Mouse (Mus musculus): Measurements from ENCODE around the gene Gm49395. TPM values are rescaled to one million over a fixed set of nuclear protein-coding genes. Genes with fewer than 3 reads are reported as not detected.

The Gm49395 gene
- polyA plus RNA-seq, 1 experiment from 2014 or later: 2.0 TPM

GRCm38 (mm10) chr13:115022117-115022787, 79.5 kb downstream of the Gm49395 start:
- H3K4me2 ChIP-seq: no peak overlapping the region
- no peak overlapping the region for H3K27ac ChIP-seq (ENCODE audit: low read depth, low read length)
- no peak overlapping the region for H3K9ac ChIP-seq (ENCODE audit: low read depth, low read length)
- DNase-seq (ENCODE audit: low spot score): no peak
- no peaks in the 10 kb centered on the region for H3K4me1 ChIP-seq (replicated peaks; ENCODE audit: control insufficient read depth, insufficient read depth, low read length)
- 79% methylated on average over 6 of the region's 6 CpGs for WGBS
- H3K4me3 ChIP-seq (ENCODE audit: low read depth, low read length): no peak overlapping the region
- no peak; the same call in 1 of the 2 replicates for ATAC-seq (replicated peaks; ENCODE audit: low FRiP score)
- no peaks in the 10 kb centered on the region for H3K27me3 ChIP-seq (replicated peaks; ENCODE audit: control insufficient read depth, insufficient read depth, low read length)
- no peaks in the 10 kb centered on the region for H3K9me3 ChIP-seq (ENCODE audit: control insufficient read depth, low read length)
- no peaks in the 10 kb centered on the region for H3K36me3 ChIP-seq (ENCODE audit: control insufficient read depth, insufficient read depth, low read length)

GRCm38 (mm10) chr13:115021411-115021810, 80.3 kb downstream of the Gm49395 start:
- ATAC-seq (replicated peaks; ENCODE audit: low FRiP score): peak; percentile 70
- DNase-seq (ENCODE audit: low spot score): no peak
- H3K4me3 ChIP-seq (ENCODE audit: low read depth, low read length): no peak overlapping the region
- H3K27ac ChIP-seq (ENCODE audit: low read depth, low read length): no peak overlapping the region
- no peaks in the 10 kb centered on the region for H3K9me3 ChIP-seq (ENCODE audit: control insufficient read depth, low read length)
- H3K4me2 ChIP-seq: no peak overlapping the region
- no peaks in the 10 kb centered on the region for H3K4me1 ChIP-seq (replicated peaks; ENCODE audit: control insufficient read depth, insufficient read depth, low read length)
- 27% methylated on average over 10 of the region's 10 CpGs for WGBS
- H3K27me3 ChIP-seq (replicated peaks; ENCODE audit: control insufficient read depth, insufficient read depth, low read length): no peaks in the 10 kb centered on the region
- H3K36me3 ChIP-seq (ENCODE audit: control insufficient read depth, insufficient read depth, low read length): no peaks in the 10 kb centered on the region
- no peak overlapping the region for H3K9ac ChIP-seq (ENCODE audit: low read depth, low read length)

- WGBS: 82% methylated on average over 4 of the region's 4 CpGs
- Histone ChIP-seq H3K4me1 (replicated peaks; ENCODE audit: control insufficient read depth, insufficient read depth, low read length) (no peaks in the 10 kb centered on the region), H3K27me3 (replicated peaks; ENCODE audit: control insufficient read depth, insufficient read depth, low read length) (no peaks in the 10 kb centered on the region), H3K27ac (ENCODE audit: low read depth, low read length) (no peak overlapping the region), H3K36me3 (ENCODE audit: control insufficient read depth, insufficient read depth, low read length) (no peaks in the 10 kb centered on the region), H3K4me3 (ENCODE audit: low read depth, low read length) (no peak overlapping the region), H3K9me3 (ENCODE audit: control insufficient read depth, low read length) (no peaks in the 10 kb centered on the region), H3K4me2 (no peak overlapping the region), H3K9ac (ENCODE audit: low read depth, low read length) (no peak overlapping the region)
- DNase-seq (ENCODE audit: low spot score) (no peak), ATAC-seq (replicated peaks; ENCODE audit: low FRiP score) (no peak)
Observed at GRCm38 (mm10) chr13:115020727-115021126, 81.0 kb downstream of the Gm49395 start.

- DNase-seq (ENCODE audit: low spot score) (no peak), ATAC-seq (replicated peaks; ENCODE audit: low FRiP score) (no peak)
- Histone ChIP-seq H3K9ac (ENCODE audit: low read depth, low read length) (no peak overlapping the region), H3K27me3 (replicated peaks; ENCODE audit: control insufficient read depth, insufficient read depth, low read length) (no peaks in the 10 kb centered on the region), H3K27ac (ENCODE audit: low read depth, low read length) (no peak overlapping the region), H3K4me3 (ENCODE audit: low read depth, low read length) (no peak overlapping the region), H3K4me2 (no peak overlapping the region), H3K36me3 (ENCODE audit: control insufficient read depth, insufficient read depth, low read length) (no peaks in the 10 kb centered on the region), H3K4me1 (replicated peaks; ENCODE audit: control insufficient read depth, insufficient read depth, low read length) (no peaks in the 10 kb centered on the region), H3K9me3 (ENCODE audit: control insufficient read depth, low read length) (no peaks in the 10 kb centered on the region)
- WGBS: 87% methylated on average over 9 of the region's 9 CpGs
Observed at GRCm38 (mm10) chr13:115017545-115017944, 84.2 kb downstream of the Gm49395 start.

- H3K27ac ChIP-seq (ENCODE audit: low read depth, low read length): no peak overlapping the region
- H3K9me3 ChIP-seq (ENCODE audit: control insufficient read depth, low read length): no peaks in the 10 kb centered on the region
- 42% methylated on average over 6 of the region's 6 CpGs for WGBS
- DNase-seq (ENCODE audit: low spot score) (no peak), ATAC-seq (replicated peaks; ENCODE audit: low FRiP score) (no peak)
- H3K27me3 ChIP-seq (replicated peaks; ENCODE audit: control insufficient read depth, insufficient read depth, low read length): no peaks in the 10 kb centered on the region
- H3K4me2 ChIP-seq: no peak overlapping the region
- no peak overlapping the region for H3K9ac ChIP-seq (ENCODE audit: low read depth, low read length)
- H3K4me3 ChIP-seq (ENCODE audit: low read depth, low read length): no peak overlapping the region
- no peaks in the 10 kb centered on the region for H3K4me1 ChIP-seq (replicated peaks; ENCODE audit: control insufficient read depth, insufficient read depth, low read length)
- no peaks in the 10 kb centered on the region for H3K36me3 ChIP-seq (ENCODE audit: control insufficient read depth, insufficient read depth, low read length)
Observed at GRCm38 (mm10) chr13:115011547-115011946, 90.2 kb downstream of the Gm49395 start.

GRCm38 (mm10) chr13:115006213-115006835, 95.4 kb downstream of the Gm49395 start:
- Histone ChIP-seq H3K27ac (ENCODE audit: low read depth, low read length) (no peak overlapping the region), H3K27me3 (replicated peaks; ENCODE audit: control insufficient read depth, insufficient read depth, low read length) (no peaks in the 10 kb centered on the region), H3K9ac (ENCODE audit: low read depth, low read length) (no peak overlapping the region), H3K4me2 (no peak overlapping the region), H3K4me1 (replicated peaks; ENCODE audit: control insufficient read depth, insufficient read depth, low read length) (peaks cover 3% of the 10 kb centered on the region; the same call in 1 of the 2 replicates), H3K9me3 (ENCODE audit: control insufficient read depth, low read length) (no peaks in the 10 kb centered on the region), H3K36me3 (ENCODE audit: control insufficient read depth, insufficient read depth, low read length) (no peaks in the 10 kb centered on the region), H3K4me3 (ENCODE audit: low read depth, low read length) (no peak overlapping the region)
- ATAC-seq (replicated peaks; ENCODE audit: low FRiP score): no peak
- WGBS: 69% methylated on average over 9 of the region's 9 CpGs
- no peak for DNase-seq (ENCODE audit: low spot score)

GRCm38 (mm10) chr13:115005342-115005741, 96.4 kb downstream of the Gm49395 start:
- peak; percentile 70 for ATAC-seq (replicated peaks; ENCODE audit: low FRiP score)
- no peaks in the 10 kb centered on the region for H3K27me3 ChIP-seq (replicated peaks; ENCODE audit: control insufficient read depth, insufficient read depth, low read length)
- H3K36me3 ChIP-seq (ENCODE audit: control insufficient read depth, insufficient read depth, low read length): no peaks in the 10 kb centered on the region
- no peaks in the 10 kb centered on the region for H3K9me3 ChIP-seq (ENCODE audit: control insufficient read depth, low read length)
- no peak overlapping the region for H3K27ac ChIP-seq (ENCODE audit: low read depth, low read length)
- 39% methylated on average over 6 of the region's 6 CpGs for WGBS
- DNase-seq (ENCODE audit: low spot score): no peak
- no peak overlapping the region for H3K9ac ChIP-seq (ENCODE audit: low read depth, low read length)
- H3K4me3 ChIP-seq (ENCODE audit: low read depth, low read length): no peak overlapping the region
- no peak overlapping the region for H3K4me2 ChIP-seq
- peaks cover 3% of the 10 kb centered on the region; the same call in 1 of the 2 replicates for H3K4me1 ChIP-seq (replicated peaks; ENCODE audit: control insufficient read depth, insufficient read depth, low read length)

GRCm38 (mm10) chr13:115003444-115004053, 98.2 kb downstream of the Gm49395 start:
- no peaks in the 10 kb centered on the region for H3K9me3 ChIP-seq (ENCODE audit: control insufficient read depth, low read length)
- H3K36me3 ChIP-seq (ENCODE audit: control insufficient read depth, insufficient read depth, low read length): no peaks in the 10 kb centered on the region
- H3K9ac ChIP-seq (ENCODE audit: low read depth, low read length): no peak overlapping the region
- no peaks in the 10 kb centered on the region for H3K27me3 ChIP-seq (replicated peaks; ENCODE audit: control insufficient read depth, insufficient read depth, low read length)
- peaks cover 3% of the 10 kb centered on the region; the same call in 1 of the 2 replicates for H3K4me1 ChIP-seq (replicated peaks; ENCODE audit: control insufficient read depth, insufficient read depth, low read length)
- ATAC-seq (replicated peaks; ENCODE audit: low FRiP score) (no peak; the same call in 1 of the 2 replicates), DNase-seq (ENCODE audit: low spot score) (no peak)
- no peak overlapping the region for H3K4me3 ChIP-seq (ENCODE audit: low read depth, low read length)
- 45% methylated on average over 7 of the region's 7 CpGs for whole genome bisulfite sequencing
- H3K27ac ChIP-seq (ENCODE audit: low read depth, low read length): no peak overlapping the region
- no peak overlapping the region for H3K4me2 ChIP-seq
